Mouse (Mus musculus): Measurements from ENCODE around the gene Actr8.

Actr8 gene

DNA sequence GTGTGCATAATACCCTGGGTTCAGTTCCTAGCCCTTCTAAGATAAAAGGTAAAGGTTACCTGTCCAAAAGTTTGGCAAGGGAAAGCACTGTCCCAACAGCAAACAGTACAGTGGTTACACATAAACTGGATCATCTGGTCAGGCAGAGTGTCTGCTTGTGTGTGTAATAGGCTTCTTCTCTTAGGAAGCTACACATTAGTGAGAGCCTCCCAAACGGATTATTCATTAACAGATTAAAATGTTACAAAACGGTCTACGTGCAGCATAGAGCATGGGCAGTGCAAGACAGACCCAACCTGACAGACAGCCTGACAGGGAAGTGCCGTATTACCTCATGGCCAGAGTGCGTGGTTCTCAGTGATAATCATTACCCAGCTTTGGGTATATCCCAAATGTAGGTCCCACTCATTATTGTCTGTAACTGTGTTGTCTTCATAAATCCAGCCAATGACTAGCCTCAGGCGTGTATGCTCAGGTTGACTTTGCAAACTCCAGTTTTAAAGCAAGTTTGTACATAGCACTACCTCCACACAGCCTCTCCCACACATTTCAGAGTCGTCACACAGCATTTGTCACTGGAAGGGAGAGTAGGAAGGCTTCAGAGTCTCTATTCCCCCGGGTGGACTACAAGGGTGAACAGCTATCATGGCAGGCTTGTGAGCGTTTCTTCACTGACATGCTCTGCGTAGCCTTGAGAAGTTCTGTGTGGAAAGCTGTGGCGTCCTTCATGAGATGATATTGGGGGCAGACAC lies 18.0 kb downstream of the Actr8 start:
- no peak for DNase-seq (ENCODE audit: low read depth, low spot score)

DNA sequence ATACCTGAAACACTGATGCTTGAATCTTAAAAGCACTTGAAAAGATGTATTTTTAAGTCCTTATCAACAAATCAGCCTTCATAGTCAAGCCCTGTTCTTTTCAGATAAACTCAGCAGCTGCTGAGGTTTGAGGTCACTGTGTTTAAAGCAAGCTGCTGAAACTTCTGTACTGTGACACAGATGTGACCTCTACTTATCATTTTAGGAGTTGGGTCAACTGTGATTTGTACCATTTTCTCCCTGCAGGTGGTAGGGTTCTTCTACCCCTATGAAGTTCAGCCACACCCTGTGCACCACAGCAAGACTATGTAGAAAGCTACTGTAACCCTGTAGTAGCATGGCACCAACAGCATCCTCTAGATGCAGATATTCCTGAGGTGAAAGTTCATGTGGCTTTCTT lies 19.2 kb downstream of the Actr8 start:
- DNase-seq (ENCODE audit: low read depth, low spot score) = no peak

DNA sequence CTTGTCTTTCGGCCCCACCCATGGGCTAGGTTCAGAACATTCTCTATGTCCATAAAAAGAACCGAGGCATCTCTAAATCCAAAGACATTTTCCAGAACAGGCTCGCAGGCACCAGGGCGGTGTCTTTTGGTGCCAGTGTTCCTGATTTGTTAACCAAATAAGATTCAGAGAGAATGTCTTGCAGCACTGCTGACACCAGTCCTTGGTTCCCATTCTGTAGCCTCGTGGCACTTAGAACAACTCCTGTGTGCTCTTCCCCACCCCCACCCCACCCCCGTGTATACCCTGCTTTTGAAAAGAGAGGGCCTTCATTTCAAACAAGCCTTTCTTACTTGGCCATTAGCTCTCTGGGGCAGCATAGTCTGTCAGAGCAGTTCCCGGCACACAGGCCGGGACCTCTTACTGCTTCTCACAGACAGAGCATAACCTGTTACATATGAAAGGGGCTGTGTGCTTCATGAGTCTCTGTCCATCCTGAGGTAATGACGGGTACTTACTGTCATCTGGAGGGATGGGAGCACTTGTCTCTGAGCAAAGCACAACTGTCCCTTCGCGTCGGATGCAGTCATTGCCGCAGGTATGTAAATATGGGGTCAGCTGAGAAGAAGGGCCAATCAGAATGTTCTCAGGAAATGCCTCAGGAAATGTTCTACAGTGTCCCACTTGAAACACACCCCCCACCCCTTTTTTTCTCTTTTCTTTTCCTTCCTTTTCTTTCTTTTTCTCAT lies 20.8 kb downstream of the Actr8 start:
- DNase-seq (ENCODE audit: low read depth, low spot score) = no peak

DNA sequence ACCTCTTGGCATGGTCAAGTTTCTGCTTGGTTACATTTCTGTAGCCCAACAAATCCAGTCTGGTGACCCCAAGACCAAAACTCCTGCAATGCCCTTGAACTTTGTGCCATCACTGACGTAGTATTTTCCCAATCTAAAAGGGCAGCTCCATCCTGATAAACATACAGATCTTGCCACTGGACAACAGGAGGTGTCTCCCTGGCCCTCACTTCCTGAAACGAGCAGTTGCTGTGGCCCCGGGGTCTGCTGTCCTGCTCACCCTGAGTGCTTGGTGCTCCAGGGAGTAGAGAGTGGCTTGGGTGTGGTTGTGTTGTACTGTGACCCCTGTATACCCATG lies 21.3 kb downstream of the Actr8 start:
- no peak for DNase-seq (ENCODE audit: low read depth, low spot score)

DNA sequence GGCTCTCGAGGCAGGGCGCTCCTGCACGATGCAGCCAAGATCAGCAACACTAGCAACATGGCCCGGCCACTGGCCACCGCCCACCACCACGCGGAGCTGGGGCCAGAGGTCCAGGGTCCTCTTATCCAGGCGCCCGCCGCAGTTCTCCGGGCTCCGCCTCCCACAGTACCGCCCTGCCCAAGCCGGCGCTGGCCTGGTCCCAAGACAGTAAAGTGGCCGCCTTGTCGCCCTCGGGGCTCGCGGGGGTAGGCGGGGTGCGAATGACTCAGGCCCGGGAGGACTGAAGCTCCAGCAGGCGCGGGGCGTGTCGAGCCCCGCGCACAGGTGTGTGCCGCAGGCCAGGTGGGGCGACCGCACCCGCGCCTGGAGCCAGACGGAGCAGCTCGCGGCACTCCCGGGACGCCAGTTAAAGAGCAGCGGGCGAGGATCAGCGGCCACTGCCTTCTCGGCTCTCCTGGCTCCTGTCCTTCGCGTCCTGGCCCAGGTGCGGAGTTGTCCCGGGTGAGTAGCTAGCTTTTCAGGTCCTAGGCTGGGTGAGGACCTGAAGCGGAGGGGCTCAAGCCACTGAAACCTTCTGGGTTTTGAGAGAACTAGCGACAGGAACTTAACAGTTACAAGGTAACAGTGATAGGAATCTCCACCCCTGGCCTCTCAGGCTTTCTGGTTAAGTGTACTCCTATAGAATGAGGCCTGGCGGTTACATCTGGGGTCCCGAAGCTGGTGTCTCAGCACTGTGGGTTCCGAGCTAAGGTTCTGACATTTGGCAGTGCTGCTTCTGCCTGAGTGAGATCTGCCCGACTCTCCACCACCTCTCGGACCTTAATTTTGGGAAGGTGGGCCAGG lies 30.8 kb downstream of the Actr8 start, which contains the start of the genes Il17rb and Chdh:
TSS of gene Il17rb (minus strand) at position 164 of the 843 bp plus-strand sequence.
TSS of gene Chdh (plus strand) at position 291 of the 843 bp plus-strand sequence.
- DNase-seq (ENCODE audit: low read depth, low spot score) = no peak

DNA sequence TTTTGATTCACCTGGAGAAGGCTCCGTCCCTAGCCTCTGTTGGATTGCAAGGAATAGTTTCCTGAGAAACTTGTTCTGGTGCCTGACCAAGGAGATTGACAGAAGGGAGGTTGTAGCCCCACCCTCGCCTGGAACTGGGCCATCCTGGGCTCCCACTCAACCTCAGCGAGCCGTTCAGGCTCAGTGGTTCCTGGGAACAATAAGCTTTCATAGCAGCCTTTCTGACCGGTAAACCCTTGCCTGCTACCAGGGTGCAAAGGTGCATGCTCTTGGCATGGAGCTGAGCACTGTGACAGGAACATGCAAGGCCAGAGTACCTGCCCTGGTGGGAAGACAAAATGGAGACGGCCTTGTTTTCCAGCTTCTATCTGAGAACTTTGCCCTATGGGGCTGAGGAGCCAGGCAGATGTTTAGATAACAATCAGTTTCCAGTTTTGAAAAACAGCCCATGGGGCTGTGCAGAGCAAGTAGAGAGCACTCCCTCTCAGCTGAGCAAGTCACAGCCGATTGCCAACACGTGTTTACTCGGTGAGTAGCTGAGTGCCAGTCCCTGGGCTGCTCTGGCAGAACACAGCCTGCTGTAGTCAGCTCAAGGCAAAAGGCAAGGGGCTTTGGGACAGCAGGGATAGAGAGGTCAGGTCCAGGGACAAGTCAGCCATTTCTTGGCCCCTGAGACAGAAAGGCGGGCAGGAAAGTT lies 31.9 kb downstream of the Actr8 start:
- DNase-seq (ENCODE audit: low read depth, low spot score) = no peak

DNA sequence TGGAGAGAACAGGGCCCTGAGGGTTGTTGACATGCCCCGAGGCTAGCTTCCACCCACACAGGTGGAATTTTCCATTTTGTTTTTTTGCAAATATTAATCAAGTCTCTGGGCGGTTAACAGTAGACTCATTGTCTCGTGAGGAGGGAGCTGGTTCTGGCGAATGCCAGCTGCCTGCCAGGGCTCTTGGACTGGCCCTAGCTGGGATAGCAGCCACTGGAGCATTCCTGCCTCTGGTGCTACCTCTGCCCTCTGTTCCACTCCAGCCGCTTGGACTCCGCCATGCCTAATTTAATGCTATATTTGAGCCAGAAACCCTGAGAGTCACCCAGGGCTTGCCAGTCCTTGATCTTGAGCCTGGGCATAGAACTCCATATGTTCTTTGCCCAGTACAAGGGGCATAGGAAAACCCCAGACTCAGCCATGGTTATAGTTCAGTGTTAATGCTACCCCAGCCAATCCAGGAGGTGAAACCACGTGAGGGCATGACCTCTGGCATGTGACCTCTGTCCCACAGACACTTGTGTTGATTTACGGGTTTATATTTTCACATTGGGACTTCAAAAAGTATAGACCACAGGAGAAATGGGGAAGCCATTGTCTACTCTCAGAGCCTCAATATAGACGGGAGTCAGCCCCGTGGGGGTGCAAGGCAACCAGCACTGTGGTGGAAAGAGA lies 33.9 kb downstream of the Actr8 start:
- no peak for DNase-seq (ENCODE audit: low read depth, low spot score)

DNA sequence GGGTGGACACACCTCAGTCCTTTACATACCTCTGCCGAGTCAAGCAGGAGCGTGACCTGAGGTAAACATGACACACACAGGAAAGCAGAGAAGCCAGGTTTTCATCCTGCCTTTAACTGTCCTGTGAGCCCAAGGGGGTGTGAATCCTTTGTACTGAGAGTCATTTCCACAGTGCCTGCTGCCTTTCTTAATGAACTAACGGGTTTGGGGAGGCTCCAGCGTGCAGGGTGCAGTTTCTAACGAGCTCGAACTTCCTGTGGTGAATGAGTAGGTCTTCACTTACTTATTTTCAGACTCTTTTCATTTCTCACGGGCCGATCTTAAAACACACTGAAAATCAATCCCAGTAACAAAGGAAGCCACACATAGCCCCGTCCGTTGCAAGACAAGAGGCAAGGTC lies 36.4 kb downstream of the Actr8 start:
- no peak for DNase-seq (ENCODE audit: low read depth, low spot score)

DNA sequence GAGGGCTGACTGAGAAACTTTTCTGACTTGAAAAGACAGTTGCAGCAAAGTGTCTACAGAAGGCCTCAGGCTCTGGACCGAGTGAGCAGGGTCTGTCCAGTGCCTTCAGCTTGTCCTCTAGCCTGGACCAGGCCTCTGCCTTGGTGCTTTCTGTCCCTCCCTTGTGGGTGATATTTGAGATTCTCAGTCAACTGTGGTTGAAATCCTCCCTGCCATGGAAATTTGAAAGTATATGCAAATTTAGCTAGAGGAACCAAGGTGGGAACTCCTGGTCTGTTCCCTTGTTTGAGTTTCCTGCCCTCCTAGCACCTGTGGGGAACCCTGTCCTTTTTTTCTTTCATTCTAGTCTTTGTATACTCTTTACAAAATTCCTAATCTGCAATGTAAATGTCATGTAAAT lies 36.9 kb downstream of the Actr8 start:
- no peak for DNase-seq (ENCODE audit: low read depth, low spot score)

DNA sequence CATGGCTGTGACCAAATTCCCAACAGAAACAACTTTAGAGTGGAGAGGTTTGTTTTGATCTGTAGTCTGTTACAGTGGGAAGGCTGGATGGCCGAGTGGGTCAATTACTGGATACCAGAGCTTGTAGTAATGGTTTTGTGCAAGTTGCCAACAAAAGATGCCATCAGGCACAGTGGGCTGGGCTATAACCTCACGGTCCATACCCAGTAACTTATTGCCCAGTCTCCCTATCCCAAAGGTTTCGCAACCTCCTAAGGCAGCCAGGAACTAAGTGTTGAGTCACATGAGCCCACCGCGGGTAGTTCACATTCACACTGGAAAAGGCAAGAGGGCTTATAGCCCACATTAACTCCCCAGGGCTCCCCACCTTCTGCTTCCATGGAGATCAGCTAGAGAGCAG lies 38.5 kb downstream of the Actr8 start:
- no peak for DNase-seq (ENCODE audit: low read depth, low spot score)

DNA sequence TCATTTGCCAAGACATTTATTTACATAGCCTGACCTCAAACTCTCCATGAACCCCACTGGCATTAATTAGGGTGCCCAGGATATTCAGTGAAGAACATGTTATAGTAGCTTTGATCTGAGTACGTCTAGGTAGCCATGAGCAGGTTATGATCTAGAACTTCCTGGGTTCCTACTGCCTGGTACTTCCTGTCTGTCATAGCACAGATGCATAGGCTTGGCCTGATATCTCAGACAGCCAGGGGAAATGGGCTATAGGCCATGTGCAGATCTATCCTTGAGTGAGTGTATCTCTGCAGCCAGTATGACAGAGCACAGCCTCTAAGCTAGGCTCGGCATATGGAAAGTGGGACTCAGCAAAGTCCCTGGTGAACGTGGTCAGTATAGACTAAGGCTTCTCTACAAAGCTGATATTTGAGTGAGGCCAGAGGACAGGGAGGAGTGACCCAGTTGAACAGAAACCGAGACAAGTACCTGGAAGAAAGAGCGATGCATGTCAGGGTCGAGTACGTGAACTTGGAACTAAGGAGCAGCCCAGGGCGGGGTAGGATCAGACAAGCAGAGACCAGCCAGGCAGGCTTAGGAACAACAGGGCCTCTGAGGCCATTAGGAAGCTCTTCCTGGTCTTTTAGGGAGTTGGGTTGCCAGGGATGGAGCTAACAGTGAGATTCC lies 39.8 kb downstream of the Actr8 start:
- DNase-seq (ENCODE audit: low read depth, low spot score) = no peak

DNA sequence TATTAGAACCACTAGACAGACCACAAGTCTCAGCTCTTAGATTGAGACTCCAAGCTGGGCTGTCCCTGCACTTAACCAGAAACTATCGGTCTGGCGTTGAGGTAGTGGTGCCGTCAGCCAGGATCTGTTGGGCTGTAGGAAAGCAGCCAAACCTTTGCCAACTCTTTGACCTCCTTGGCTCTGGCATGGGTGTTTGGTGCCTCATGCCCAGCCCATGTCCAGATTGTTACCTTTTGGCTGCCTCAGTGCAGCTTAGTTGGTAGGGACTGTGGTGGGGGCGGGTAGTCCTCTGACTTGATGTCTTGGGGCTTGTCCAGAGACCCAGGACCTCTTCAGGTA lies 40.3 kb downstream of the Actr8 start:
- no peak for DNase-seq (ENCODE audit: low read depth, low spot score)

DNA sequence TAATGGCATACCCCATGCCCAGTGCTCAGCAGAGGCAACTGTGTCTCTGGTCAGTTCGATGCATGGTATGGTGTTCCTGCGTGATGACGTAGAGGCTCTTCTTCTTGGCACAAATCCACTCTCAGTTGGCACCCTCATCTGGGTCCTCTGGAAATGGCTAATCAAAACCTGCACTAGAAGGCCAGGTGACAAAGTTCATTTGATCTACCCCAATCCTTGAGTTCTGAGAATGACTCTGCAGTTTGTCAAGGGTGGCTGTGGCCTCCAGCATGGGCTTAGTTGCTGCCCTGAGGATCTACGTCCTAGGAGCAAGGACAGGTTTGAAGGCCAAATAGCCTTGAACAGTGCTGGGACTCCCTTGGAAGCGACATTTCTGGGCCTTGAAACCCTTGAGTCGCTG lies 40.7 kb downstream of the Actr8 start:
- DNase-seq (ENCODE audit: low read depth, low spot score) = no peak

DNA sequence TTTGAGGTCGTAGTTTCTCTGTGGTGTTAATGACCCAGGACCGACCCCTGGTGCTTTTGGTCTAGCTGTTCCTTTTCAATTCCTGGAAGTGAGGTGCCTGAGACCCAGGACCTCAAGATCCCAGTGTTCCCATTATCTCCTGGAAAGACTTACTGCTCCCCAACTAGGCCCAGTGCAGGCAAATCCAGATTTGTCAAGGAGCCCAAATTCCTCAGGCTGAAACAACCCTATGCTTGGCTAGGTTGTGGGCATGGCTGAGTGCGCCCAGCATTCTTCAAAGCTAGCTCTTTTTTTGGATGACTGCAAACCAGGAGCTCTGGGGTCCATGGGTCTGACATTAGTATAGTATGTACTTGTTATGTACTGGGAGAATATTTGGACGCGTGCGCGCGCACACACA lies 41.2 kb downstream of the Actr8 start:
- no peak for DNase-seq (ENCODE audit: low read depth, low spot score)

DNA sequence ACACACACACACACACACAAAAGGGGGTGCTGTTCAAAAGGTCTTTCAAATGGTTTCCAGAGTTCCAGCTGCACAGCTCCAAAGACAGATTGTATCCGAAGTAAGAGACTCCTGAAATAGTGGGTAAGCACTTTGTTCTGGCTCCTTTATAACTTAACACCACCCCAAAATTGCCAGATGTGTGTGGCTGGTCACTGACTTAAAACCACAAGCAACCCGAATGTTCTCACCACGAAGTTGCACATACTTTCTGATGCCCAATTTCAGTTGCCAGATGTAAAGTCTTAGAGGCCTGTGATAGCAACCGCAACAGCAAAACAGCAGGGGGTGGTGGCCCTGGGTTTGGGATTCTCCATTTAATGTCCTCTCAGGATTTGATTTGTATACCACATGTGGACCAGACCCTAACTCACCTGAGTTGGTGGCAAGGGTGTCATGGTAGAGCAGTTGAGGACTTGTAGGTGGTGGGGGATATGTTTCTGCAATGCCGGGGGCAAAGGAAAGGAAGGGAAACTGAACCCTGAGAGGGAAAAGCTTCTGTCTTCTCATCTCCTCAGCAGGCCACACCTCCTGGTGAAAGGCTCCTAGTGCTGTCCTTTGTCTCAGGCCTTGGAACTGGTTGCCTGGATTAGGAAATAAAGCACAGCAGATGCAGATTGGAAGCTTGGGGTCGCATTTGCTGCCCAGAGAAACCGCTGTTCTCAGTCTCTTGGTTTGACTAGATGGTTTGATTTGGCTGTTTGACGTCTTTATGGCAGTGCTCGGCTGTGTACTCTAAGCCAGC lies 41.8 kb downstream of the Actr8 start:
- DNase-seq (ENCODE audit: low read depth, low spot score) = no peak

DNA sequence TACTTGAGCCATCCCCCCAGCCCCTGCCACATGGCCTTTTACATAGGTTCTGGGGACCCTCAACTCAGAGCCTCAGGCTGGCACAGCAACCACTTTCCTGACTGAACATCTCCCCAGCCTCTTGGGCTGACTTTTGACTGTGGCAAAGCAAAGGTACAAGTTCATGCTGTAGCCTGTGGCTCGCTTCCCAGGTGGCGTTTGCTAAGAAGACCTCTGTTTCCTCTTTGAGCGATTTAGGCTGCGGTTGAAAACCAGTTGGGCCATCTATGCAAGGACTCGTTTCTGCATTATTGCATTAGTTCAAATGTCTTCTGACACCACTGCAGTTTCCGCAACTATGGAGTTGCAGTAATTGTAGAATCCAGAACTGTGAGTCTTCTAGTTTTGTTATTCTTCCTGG lies 44.3 kb downstream of the Actr8 start:
- no peak for DNase-seq (ENCODE audit: low read depth, low spot score)

DNA sequence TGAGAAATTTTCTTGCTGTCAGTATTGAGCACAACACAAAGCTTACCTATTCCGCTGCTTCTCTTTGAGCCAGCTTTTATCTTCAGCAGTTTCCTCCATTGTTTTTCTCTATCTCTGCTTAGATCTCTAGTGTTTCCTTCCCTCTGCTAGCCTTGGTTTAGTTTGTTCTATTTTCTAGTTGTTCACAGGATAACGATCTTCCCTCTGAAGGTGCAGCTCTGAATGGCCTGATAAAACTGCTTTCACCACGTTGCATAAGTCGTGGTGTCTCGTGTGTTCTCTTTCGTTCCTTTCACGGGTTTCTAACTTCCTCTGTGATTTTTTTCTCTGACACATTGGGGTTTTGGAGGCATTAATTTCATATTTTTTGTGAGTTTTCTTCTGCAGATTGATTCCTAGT lies 46.2 kb downstream of the Actr8 start:
- DNase-seq (ENCODE audit: low read depth, low spot score) = no peak

DNA sequence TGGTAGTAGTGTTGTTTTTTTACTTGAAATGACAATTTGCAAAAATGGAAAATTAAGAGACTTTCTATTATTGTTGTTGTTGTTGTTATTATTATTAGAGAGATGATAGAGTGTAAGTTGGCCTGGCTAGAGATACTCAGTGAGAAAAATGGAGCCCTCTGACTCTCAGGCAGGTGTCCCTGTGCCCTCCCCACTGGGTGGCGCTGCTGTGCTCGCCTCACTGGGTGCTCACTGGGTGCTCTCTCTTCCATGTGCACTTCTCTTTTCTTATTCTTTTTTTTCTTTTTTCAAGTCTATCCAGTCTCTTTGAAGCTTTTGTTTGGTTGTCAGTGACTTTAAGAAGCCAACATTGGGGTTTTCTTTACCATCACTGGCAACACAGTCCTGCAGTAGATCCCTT lies 49.2 kb downstream of the Actr8 start:
- DNase-seq (ENCODE audit: low read depth, low spot score) = no peak

DNA sequence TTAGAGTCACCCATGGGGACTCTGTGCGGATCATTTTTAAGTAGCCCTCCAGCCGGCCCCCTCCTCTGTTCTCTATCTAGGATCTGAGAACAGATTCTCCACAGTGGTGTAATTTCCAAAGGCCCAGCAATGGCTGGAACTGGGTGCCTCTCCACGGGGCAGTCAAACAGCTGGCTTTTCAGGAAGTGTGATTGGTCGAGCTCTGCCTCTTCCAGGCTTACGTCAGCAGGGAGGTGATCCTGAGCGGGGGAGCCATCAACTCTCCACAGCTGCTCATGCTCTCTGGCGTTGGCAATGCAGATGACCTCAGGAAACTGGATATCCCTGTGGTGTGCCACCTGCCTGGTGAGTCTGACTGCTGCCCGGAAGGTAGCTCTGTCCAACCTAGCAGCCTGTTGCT lies 55.3 kb downstream of the Actr8 start:
- no peak for DNase-seq (ENCODE audit: low read depth, low spot score)

DNA sequence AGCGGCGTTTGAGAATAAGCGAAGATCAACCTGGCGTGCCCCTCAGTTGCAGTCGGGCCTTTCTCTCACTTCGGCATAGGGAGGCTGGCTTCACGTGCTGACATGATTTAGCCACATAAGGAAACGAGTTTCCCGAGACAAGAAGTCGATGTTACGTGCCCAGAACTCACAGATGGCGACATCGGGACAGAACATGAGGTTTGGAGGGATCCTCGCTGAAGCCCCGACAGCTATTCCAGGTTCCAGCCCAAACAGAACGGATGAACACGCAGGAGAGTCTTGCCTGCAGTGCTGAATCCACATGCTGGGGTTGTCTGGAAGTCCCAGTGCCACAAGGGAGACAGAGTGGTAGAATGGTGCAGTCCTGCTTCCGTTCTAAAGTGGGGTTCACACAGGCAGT lies 60.3 kb downstream of the Actr8 start:
- DNase-seq (ENCODE audit: low read depth, low spot score) = no peak

Data from c-Kit-negative CD71-positive TER-119-positive erythroid progenitor cells, embryonic 14.5 days (primary cell).